Mouse (Mus musculus) cerebellum, adult 2 months (tissue): Measurements from ENCODE around the gene Tango6. TPM values are rescaled to one million over a fixed set of nuclear protein-coding genes. Genes with fewer than 3 reads are reported as not detected.

Source experiments
- DNase-seq, 2 experiments: peaks; one replicate each; pipeline ENCODE4 v3.0.0; 2021
- H3K27ac ChIP-seq: fragments of 200-500 bp; 2 replicates; pipeline ENCODE4 v1.5.1; 2012; ENCODE audit warnings: low read length, control low read depth, inconsistent platforms; ENCODE audit not compliant: insufficient read depth
- H3K27me3 ChIP-seq: fragments of 200-500 bp; 2 replicates; pipeline ENCODE4 v1.6.1; 2012; ENCODE audit warnings: inconsistent platforms, mild to moderate bottlenecking, low read length, moderate library complexity; ENCODE audit not compliant: control insufficient read depth, insufficient read depth
- H3K4me1 ChIP-seq: fragments of 200-500 bp; 2 replicates; pipeline ENCODE4 v1.6.1; 2011; ENCODE audit warnings: low read length; ENCODE audit not compliant: control insufficient read depth, insufficient read depth
- H3K4me3 ChIP-seq: fragments of 200-500 bp; replicated peaks from 2 replicates; pipeline ENCODE3; 2011; ENCODE audit warnings: mild to moderate bottlenecking, low read depth, low read length, control low read depth; ENCODE audit not compliant: insufficient read depth
- CTCF ChIP-seq: fragments of 200-500 bp; IDR thresholded peaks from 2 replicates; pipeline ENCODE4 v1.5.1; 2011; ENCODE audit warnings: low read depth, mild to moderate bottlenecking, control low read depth, low read length, moderate library complexity, borderline replicate concordance; ENCODE audit not compliant: insufficient read depth
- POLR2A ChIP-seq: fragments of 200-500 bp; IDR thresholded peaks from 2 replicates; pipeline ENCODE4 v1.6.1; 2011; ENCODE audit warnings: low read length, control low read depth, borderline replicate concordance; ENCODE audit not compliant: insufficient read depth
- WGBS: fragments of 180-500 bp; shearing (Covaris S2); methylation state at CpG from one replicate; pipeline ENCODE4 v1.1.7; 2018; 5-methylcytosine and 5-hydroxymethylcytosine counted together
- polyA plus RNA-seq: library from polyadenylated mRNA; depleted of rRNA; stranded (reverse); fragments of >200 nt; gene quantifications from 2 replicates; pipeline ENCODE4 v1.2.3, GENCODE M21; 2012

Gene Tango6
- polyA plus RNA-seq, 1 experiment = 5.3 TPM

GRCm38 (mm10) chr8:106810406-106810805 is 127.5 kb downstream of the Tango6 start:
- TF ChIP-seq CTCF (no peak), POLR2A (no peak)
- WGBS = 67% methylated on average over 7 of the region's 7 CpGs
- DNase-seq = no peak
- H3K4me3 ChIP-seq = no peak overlapping the region
- no peaks in the 10 kb centered on the region for H3K4me1 ChIP-seq
- H3K27ac ChIP-seq = no peak overlapping the region
- H3K27me3 ChIP-seq = no peaks in the 10 kb centered on the region

GRCm38 (mm10) chr8:106812560-106812959 is 129.7 kb downstream of the Tango6 start:
- DNase-seq = no peak
- TF ChIP-seq CTCF (no peak), POLR2A (no peak)
- H3K27ac ChIP-seq = no peak overlapping the region
- H3K4me1 ChIP-seq = no peaks in the 10 kb centered on the region
- no peak overlapping the region for H3K4me3 ChIP-seq
- WGBS = 91% methylated on average over 4 of the region's 4 CpGs
- H3K27me3 ChIP-seq = no peaks in the 10 kb centered on the region

- no peak overlapping the region for H3K27ac ChIP-seq
- DNase-seq = no peak
- no peaks in the 10 kb centered on the region for H3K27me3 ChIP-seq
- WGBS = 38% methylated on average over 9 of the region's 9 CpGs
- no peaks in the 10 kb centered on the region for H3K4me1 ChIP-seq
- no peak overlapping the region for H3K4me3 ChIP-seq
- TF ChIP-seq CTCF (no peak), POLR2A (no peak)
Measured at GRCm38 (mm10) chr8:106816431-106817170, 133.7 kb downstream of the Tango6 start.

DNA sequence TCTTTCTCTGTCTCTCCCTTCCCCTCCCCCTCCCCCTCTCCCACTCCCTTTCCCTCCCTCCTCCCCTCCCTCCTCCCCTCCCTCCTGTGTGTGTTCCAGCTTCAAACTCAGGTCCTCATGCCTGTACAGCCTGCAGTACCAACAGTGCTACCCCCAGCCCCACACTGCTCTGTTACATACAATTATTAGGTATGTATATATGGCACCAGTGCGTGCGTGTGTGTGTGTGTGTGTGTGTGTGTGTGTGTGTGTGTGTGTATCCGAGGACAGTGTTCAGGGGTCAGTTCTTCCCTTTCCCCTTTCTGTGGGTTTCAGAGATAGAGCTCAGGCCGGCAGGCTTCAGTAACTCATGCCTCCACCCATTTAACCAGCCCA is 134.3 kb downstream of the Tango6 start:
- no peak for DNase-seq
- 86% methylated on average over 4 of the region's 4 CpGs for WGBS
- H3K4me3 ChIP-seq = no peak overlapping the region
- no peaks in the 10 kb centered on the region for H3K4me1 ChIP-seq
- no peak overlapping the region for H3K27ac ChIP-seq
- TF ChIP-seq CTCF (no peak), POLR2A (no peak)
- H3K27me3 ChIP-seq = no peaks in the 10 kb centered on the region

DNA sequence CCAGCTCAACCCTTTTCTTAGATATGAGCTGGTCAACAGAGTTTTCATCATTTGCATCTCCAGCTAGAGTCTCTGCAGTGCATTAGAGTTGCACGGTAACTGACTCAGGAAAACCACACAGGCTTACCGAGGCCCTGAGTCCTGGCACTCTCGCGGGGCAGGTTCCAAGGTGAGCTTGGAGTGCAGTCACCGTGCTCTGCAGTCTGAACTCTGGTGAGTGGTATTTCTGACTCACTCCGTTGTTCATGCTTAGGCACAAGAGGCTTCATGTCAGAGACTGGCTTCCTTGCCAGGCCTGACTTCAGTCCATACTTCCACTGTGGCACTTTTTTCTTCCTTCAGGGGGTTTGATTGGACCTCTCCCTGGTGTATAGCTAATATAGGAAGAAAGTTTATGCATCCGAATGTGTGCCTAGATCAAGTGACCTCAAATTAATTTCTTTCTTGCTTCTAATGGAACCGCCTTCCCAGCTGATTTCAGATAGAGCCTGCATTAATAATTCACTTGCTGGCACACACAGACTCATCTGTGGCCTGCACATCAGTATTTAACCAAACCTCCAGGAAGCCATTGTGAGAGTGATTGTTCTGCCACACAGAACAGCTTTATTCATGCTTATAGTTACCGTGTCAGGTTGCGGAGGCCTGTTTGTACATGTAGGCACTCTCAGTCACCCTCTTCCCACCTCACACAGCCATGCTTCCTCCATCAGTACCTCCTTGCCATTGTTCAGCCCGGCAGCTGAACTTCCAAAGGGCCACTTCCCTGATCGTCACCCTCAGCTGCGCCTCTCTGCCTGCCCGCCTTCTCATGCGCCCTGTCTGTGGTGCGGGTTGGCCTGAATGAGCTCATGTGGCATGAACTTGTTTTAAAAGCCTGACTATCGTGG is 136.0 kb downstream of the Tango6 start:
- DNase-seq = no peak
- H3K27ac ChIP-seq = no peak overlapping the region
- no peaks in the 10 kb centered on the region for H3K27me3 ChIP-seq
- TF ChIP-seq POLR2A = no peak
- TF ChIP-seq CTCF = no peak
- no peaks in the 10 kb centered on the region for H3K4me1 ChIP-seq
- WGBS = 85% methylated on average over 17 of the region's 17 CpGs
- H3K4me3 ChIP-seq = no peak overlapping the region

GRCm38 (mm10) chr8:106819581-106819980 is 136.7 kb downstream of the Tango6 start:
- H3K4me1 ChIP-seq = no peaks in the 10 kb centered on the region
- DNase-seq = no peak
- no peak overlapping the region for H3K4me3 ChIP-seq
- WGBS = 85% methylated on average over 3 of the region's 3 CpGs
- no peak overlapping the region for H3K27ac ChIP-seq
- TF ChIP-seq POLR2A = no peak
- no peak for TF ChIP-seq CTCF
- no peaks in the 10 kb centered on the region for H3K27me3 ChIP-seq

DNA sequence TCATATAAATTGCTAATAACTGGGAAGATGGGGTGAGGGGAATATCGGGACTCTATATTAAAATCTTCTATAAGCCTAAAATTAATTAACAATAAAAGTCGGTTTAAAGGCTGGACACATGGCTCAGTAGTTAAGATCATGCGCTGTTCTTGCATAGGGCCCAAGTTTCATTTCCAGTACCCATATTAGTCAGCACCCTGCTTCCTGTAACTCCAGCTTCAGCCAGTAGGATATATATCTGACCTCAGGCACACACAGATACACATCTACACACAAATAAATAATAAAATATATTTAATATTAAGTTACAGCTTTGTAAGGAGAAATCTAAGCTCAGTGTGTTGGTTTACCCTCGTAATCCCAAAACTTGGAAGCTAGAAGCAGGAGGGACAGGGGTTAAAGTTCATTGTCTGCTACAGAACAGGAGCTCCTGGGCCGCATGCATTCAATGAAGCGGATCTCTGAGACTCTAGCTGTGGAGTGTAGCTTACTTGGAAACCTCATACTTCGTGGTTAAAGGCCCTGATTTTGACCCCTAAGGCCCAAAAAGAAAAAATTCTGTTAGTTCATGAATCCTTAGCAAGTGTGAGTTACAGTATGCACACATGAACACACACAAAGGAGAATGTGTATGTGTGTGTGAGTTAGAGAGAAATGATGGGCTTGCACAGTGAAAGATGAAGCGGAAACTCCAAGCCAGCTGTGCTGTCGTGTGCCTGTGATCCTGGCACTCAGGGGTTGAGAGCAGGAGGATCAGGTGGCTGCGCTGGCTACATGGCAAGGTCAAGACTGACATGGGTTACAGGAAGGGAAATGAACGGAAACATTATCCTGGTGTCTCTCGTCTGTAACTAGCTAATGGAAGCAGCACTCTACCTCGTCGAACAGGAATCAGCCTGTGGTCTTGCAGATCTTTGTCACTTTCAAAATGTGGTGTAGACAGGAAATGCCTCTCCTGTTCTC is 138.0 kb downstream of the Tango6 start:
- no peak overlapping the region for H3K4me3 ChIP-seq
- no peak overlapping the region for H3K27ac ChIP-seq
- no peak for DNase-seq
- TF ChIP-seq POLR2A (no peak), CTCF (no peak)
- 84% methylated on average over 14 of the region's 14 CpGs for whole genome bisulfite sequencing
- no peaks in the 10 kb centered on the region for H3K4me1 ChIP-seq
- no peaks in the 10 kb centered on the region for H3K27me3 ChIP-seq
